Mouse (Mus musculus): Measurements from ENCODE around the gene Gm11492. TPM values are rescaled to one million over a fixed set of nuclear protein-coding genes. Genes with fewer than 3 reads are reported as not detected.

Gm11492 gene
- polyA plus RNA-seq, 1 experiment from 2014 or later, result not detected

DNA sequence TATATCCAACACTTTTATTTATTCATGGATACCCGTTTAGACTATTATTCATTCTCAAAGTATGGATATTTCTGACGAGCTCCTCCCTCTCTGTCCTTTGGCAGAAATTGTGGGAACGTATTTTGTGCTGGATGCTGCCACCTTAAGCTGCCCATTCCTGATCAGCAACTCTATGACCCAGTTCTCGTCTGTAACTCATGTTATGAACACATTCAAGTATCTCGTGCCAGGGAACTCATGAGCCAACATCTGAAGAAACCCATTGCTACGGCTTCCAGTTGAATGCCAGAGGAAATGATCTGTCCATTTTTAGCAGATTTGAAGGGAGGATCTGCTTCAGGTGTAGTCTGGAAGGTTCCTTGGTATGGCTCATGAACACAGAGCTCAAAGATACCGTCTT is 47.5 kb downstream of the Gm11492 start:
- Histone ChIP-seq H3K27ac (no peak overlapping the region), H3K27me3 (no peaks in the 10 kb centered on the region), H3K9ac (no peak overlapping the region), H3K4me1 (no peaks in the 10 kb centered on the region), H3K4me2 (no peak overlapping the region), H3K9me3 (replicated peaks) (no peaks in the 10 kb centered on the region), H3K4me3 (replicated peaks) (no peak overlapping the region), H3K36me3 (peaks cover 99% of the 10 kb centered on the region)
- WGBS, result 88% methylated on average over 7 of the region's 7 CpGs
- no peak for ATAC-seq (replicated peaks; ENCODE audit: low FRiP score)

- Histone ChIP-seq H3K4me2 (no peak overlapping the region), H3K9me3 (replicated peaks) (no peaks in the 10 kb centered on the region), H3K9ac (no peak overlapping the region), H3K27ac (no peak overlapping the region), H3K4me3 (replicated peaks) (no peak overlapping the region), H3K27me3 (no peaks in the 10 kb centered on the region), H3K4me1 (no peaks in the 10 kb centered on the region), H3K36me3 (peaks cover 83% of the 10 kb centered on the region)
- 94% methylated on average over 5 of the region's 5 CpGs for WGBS
- no peak for ATAC-seq (replicated peaks; ENCODE audit: low FRiP score)
Observed at GRCm38 (mm10) chr11:87615551-87615950, 49.1 kb downstream of the Gm11492 start.

GRCm38 (mm10) chr11:87615952-87616351 is 49.5 kb downstream of the Gm11492 start:
- 94% methylated on average over 2 of the region's 2 CpGs for WGBS
- ATAC-seq (replicated peaks; ENCODE audit: low FRiP score), result no peak

GRCm38 (mm10) chr11:87616790-87617474 is 50.5 kb downstream of the Gm11492 start, which contains the start of gene Hsf5:
Gene Hsf5 (plus strand): TSS chr11:87617164.
- Histone ChIP-seq H3K36me3 (peaks cover 70% of the 10 kb centered on the region), H3K9me3 (replicated peaks) (no peaks in the 10 kb centered on the region), H3K4me3 (replicated peaks) (no peak within 1 kb of the TSS), H3K9ac (no peak within 1 kb of the TSS), H3K27ac (no peak within 1 kb of the TSS), H3K4me1 (no peaks in the 10 kb centered on the region), H3K4me2 (no peak within 1 kb of the TSS), H3K27me3 (no peaks in the 10 kb centered on the region)
- WGBS, result 92% methylated on average over 44 of the region's 69 CpGs
- ATAC-seq (replicated peaks; ENCODE audit: low FRiP score), result no peak

More at GRCm38 (mm10) chr11:87615952-87616351, 49.5 kb downstream of the Gm11492 start:
- Histone ChIP-seq H3K36me3 (peaks cover 79% of the 10 kb centered on the region), H3K4me3 (replicated peaks) (no peak overlapping the region), H3K9ac (no peak overlapping the region), H3K27me3 (no peaks in the 10 kb centered on the region), H3K4me1 (no peaks in the 10 kb centered on the region), H3K4me2 (no peak overlapping the region), H3K9me3 (replicated peaks) (no peaks in the 10 kb centered on the region), H3K27ac (no peak overlapping the region)

- H3K4me3 ChIP-seq (replicated peaks), result no peak overlapping the region
- H3K4me2 ChIP-seq, result no peak overlapping the region
- peaks cover 68% of the 10 kb centered on the region for H3K36me3 ChIP-seq
- no peaks in the 10 kb centered on the region for H3K27me3 ChIP-seq
- H3K9me3 ChIP-seq (replicated peaks), result no peaks in the 10 kb centered on the region
- no peak for ATAC-seq (replicated peaks; ENCODE audit: low FRiP score)
- 95% methylated on average over 32 of the region's 32 CpGs for WGBS
- no peak overlapping the region for H3K9ac ChIP-seq
- no peaks in the 10 kb centered on the region for H3K4me1 ChIP-seq
- H3K27ac ChIP-seq, result no peak overlapping the region
Observed at GRCm38 (mm10) chr11:87617606-87618005, 51.2 kb downstream of the Gm11492 start.

Other genes starting within 250 kb of the Gm11492 start
- gene Ppm1e, start 207.6 kb upstream of the Gm11492 start, polyA plus RNA-seq (2015; fragmentation: Nextera tagmentation; extraction: Ambion mirVana), result 2.9 and 3.0 TPM in 2 replicates
- gene Rad51c, start 161.7 kb upstream of the Gm11492 start, polyA plus RNA-seq (2015; fragmentation: Nextera tagmentation; extraction: Ambion mirVana), result 8.3 and 9.1 TPM in 2 replicates
- 0.60 and 0.65 TPM in 2 replicates for gene Tex14, start 161.6 kb upstream of the Gm11492 start, polyA plus RNA-seq (2015; fragmentation: Nextera tagmentation; extraction: Ambion mirVana)
- gene Sept4, start 2.2 kb downstream of the Gm11492 start, polyA plus RNA-seq (2015; fragmentation: Nextera tagmentation; extraction: Ambion mirVana), result 54.7 and 60.8 TPM in 2 replicates
- 38.5 and 39.4 TPM in 2 replicates for gene Mtmr4, start 25.5 kb downstream of the Gm11492 start, polyA plus RNA-seq (2015; fragmentation: Nextera tagmentation; extraction: Ambion mirVana)
- gene Hsf5, start 50.5 kb downstream of the Gm11492 start, polyA plus RNA-seq (2015; fragmentation: Nextera tagmentation; extraction: Ambion mirVana), result 0.26 TPM in 2 replicates
- gene Rnf43, start 96.1 kb downstream of the Gm11492 start, polyA plus RNA-seq (2015; fragmentation: Nextera tagmentation; extraction: Ambion mirVana), result 6.7 and 6.8 TPM in 2 replicates
- gene Supt4a, start 170.9 kb downstream of the Gm11492 start, polyA plus RNA-seq (2015; fragmentation: Nextera tagmentation; extraction: Ambion mirVana), result 164 and 168 TPM in 2 replicates
- gene Tspoap1, start 193.9 kb downstream of the Gm11492 start, polyA plus RNA-seq (2015; fragmentation: Nextera tagmentation; extraction: Ambion mirVana), result 4.4 and 5.1 TPM in 2 replicates
- 4.2 and 5.7 TPM in 2 replicates for gene Mpo, start 226.9 kb downstream of the Gm11492 start, polyA plus RNA-seq (2015; fragmentation: Nextera tagmentation; extraction: Ambion mirVana)

Data from kidney, embryonic 15.5 days (tissue).